Mouse (Mus musculus): ENCODE results near the gene Lnx1.

DNA sequence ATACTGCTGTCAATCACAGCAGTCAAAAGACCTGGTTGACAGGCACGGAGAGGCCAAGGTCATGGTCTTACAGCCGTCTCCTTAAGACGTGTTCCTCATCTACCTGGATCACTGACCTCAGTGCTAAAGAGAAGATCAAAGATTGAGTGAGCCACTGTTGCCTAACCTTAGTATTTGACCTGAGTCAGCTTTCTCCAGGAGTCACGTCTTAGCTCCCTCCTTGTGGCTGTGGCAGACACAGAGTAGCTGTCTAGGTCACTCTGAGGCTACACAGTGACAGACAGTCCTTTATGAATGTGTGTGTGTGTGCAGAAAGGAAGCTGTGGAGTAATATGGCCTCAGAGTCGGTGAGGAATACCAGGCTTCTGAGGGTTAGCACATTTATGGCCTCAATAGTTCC lies 78.3 kb downstream of the Lnx1 start:
- TF ChIP-seq CTCF (IDR thresholded peaks at IDR 0.05; ENCODE audit: borderline replicate concordance, insufficient read depth, low read length) (no peak), POLR2A (IDR thresholded peaks at IDR 0.05; ENCODE audit: low read depth, low read length) (no peak)

Data from embryonic fibroblast, embryonic 13.5 days (primary cell).